Comparison of ENCODE assay signal across 22 mouse cellular contexts in the genomic region with DNA sequence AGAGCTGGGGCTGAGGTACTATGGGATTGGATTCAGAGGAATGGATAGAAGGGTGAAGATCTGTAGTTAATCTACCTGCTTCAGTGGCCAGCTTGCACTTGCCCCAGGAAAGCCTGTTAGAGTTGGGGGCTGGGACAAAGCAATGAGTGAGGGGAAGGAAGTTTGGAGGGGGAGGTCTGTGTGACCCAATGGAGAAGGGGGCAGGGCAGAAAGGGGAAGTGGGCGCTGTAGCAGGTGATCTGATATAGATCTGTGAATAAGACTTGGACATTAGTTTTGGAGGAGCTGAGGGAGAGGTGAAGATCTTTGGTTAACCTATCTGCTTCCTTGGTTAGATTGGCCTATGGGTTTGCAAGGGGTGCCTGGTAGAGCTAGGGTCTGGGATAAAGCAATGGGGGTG.
"Had no signal": no experiment of that assay in that cellular context is flagged by ENCODE, and none has a peak within 500 bp of the region (broad histone marks: within the 10 kb centered on the region; RNA-seq: fewer than 3 reads in every experiment).

No protein-coding gene starts in this region.

- H3K27ac ChIP-seq: kidney, postnatal 0 days; layer of hippocampus, adult 2 months; limb, embryonic 10.5 days; limb, embryonic 13.5 days; liver, embryonic 12.5 days; liver, embryonic 15.5 days; lung, embryonic 15.5 days; midbrain, embryonic 13.5 days; neural tube, embryonic 12.5 days; stomach, embryonic 15.5 days had no signal

- H3K4me2 ChIP-seq: limb, embryonic 13.5 days; liver, embryonic 12.5 days; liver, embryonic 15.5 days; lung, embryonic 15.5 days; midbrain, embryonic 13.5 days; neural tube, embryonic 12.5 days; stomach, embryonic 15.5 days had no signal

- H3K9me3 ChIP-seq: limb, embryonic 10.5 days; limb, embryonic 13.5 days; liver, embryonic 12.5 days; liver, embryonic 15.5 days; lung, embryonic 15.5 days; midbrain, embryonic 13.5 days; neural tube, embryonic 12.5 days; stomach, embryonic 15.5 days had no signal

- H3K36me3 ChIP-seq: limb, embryonic 10.5 days; limb, embryonic 13.5 days; liver, embryonic 12.5 days; liver, embryonic 15.5 days; lung, embryonic 15.5 days; midbrain, embryonic 13.5 days; neural tube, embryonic 12.5 days; stomach, embryonic 15.5 days had no signal

- H3K27me3 ChIP-seq: limb, embryonic 13.5 days; liver, embryonic 12.5 days; liver, embryonic 15.5 days; lung, embryonic 15.5 days; midbrain, embryonic 13.5 days; neural tube, embryonic 12.5 days; stomach, embryonic 15.5 days had no signal

- H3K4me3 ChIP-seq: layer of hippocampus, adult 2 months; limb, embryonic 10.5 days; limb, embryonic 13.5 days; liver, embryonic 12.5 days; liver, embryonic 15.5 days; lung, embryonic 15.5 days; midbrain, embryonic 13.5 days; neural tube, embryonic 12.5 days; stomach, embryonic 15.5 days had no signal

- H3K4me1 ChIP-seq: limb, embryonic 10.5 days; limb, embryonic 13.5 days; liver, embryonic 12.5 days; liver, embryonic 15.5 days; lung, embryonic 15.5 days; neural tube, embryonic 12.5 days; stomach, embryonic 15.5 days had no signal

- ATAC-seq: liver, embryonic 12.5 days; midbrain, embryonic 13.5 days; midbrain, embryonic 16.5 days had no signal

- H3K9ac ChIP-seq: limb, embryonic 13.5 days; liver, embryonic 12.5 days; liver, embryonic 15.5 days; lung, embryonic 15.5 days; midbrain, embryonic 13.5 days; neural tube, embryonic 12.5 days; stomach, embryonic 15.5 days had no signal

- DNase-seq: kidney, adult 2 months; kidney, postnatal 25 days; layer of hippocampus, adult 9-11 months; liver; lung, adult 18-20 months; lung, postnatal 10 days; lung, postnatal 36 days; retina, postnatal 1 day; right cerebral cortex, postnatal 25 days; spleen, adult 18-20 months; thymus, postnatal 25 days had no signal
